Mouse (Mus musculus) midbrain, embryonic 13.5 days (tissue): ENCODE results near the gene Dgkh. TPM values are rescaled to one million over a fixed set of nuclear protein-coding genes. Genes with fewer than 3 reads are reported as not detected.
A peak's percentile ranks its signal among the peaks of the same experiment; 100 is the strongest.

ENCODE experiments used
- ATAC-seq: fragments of 200-750 bp; cut with Nextera tagmentation; 2 replicates; pipeline ENCODE4 v1.8.0; 2017; ENCODE audit warnings: mild to moderate bottlenecking, moderate TSS enrichment, moderate library complexity
- H3K27ac ChIP-seq: fragments of 300-500 bp; sonication (generic); 2 replicates; pipeline ENCODE4 v1.5.1; 2015; ENCODE audit warnings: inconsistent platforms, mild to moderate bottlenecking, moderate library complexity
- H3K27me3 ChIP-seq: fragments of 300-500 bp; sonication (generic); 2 replicates; pipeline ENCODE4 v1.6.1; 2015; ENCODE audit warnings: mild to moderate bottlenecking, inconsistent platforms
- H3K36me3 ChIP-seq: fragments of 300-500 bp; sonication (generic); 2 replicates; pipeline ENCODE4 v1.6.1; 2015; ENCODE audit warnings: mild to moderate bottlenecking, inconsistent platforms
- H3K4me1 ChIP-seq: fragments of 300-500 bp; sonication (generic); replicated peaks from 2 replicates; pipeline ENCODE4 v1.6.1; 2015; ENCODE audit warnings: inconsistent platforms
- H3K4me2 ChIP-seq: fragments of 300-500 bp; sonication (generic); replicated peaks from 2 replicates; pipeline ENCODE4 v1.6.1; 2015; ENCODE audit warnings: moderate library complexity, mild to moderate bottlenecking, inconsistent platforms
- H3K4me3 ChIP-seq: fragments of 300-500 bp; sonication (generic); replicated peaks from 2 replicates; pipeline ENCODE4 v1.5.1; 2015; ENCODE audit warnings: mild to moderate bottlenecking, inconsistent platforms
- H3K9ac ChIP-seq: fragments of 300-500 bp; sonication (generic); replicated peaks from 2 replicates; pipeline ENCODE4 v1.6.1; 2015; ENCODE audit warnings: mild to moderate bottlenecking, inconsistent platforms
- H3K9me3 ChIP-seq: fragments of 300-500 bp; sonication (generic); 2 replicates; pipeline ENCODE4 v1.6.1; 2016; ENCODE audit warnings: mild to moderate bottlenecking, inconsistent platforms
- WGBS: fragments of 180-500 bp; shearing (Covaris S2); methylation state at CpG from one replicate; pipeline ENCODE4 v1.1.7; 2015; 5-methylcytosine and 5-hydroxymethylcytosine counted together
- polyA plus RNA-seq: library from polyadenylated mRNA; unstranded; fragments of >200 nt; fragmentation: Nextera tagmentation; extraction: Ambion mirVana; gene quantifications from 2 replicates; pipeline ENCODE4 v1.2.1, GENCODE M21; 2015

Dgkh gene
- polyA plus RNA-seq, 1 experiment from 2014 or later, result 1.5 TPM

- 87% methylated on average over 5 of the region's 5 CpGs for WGBS
- Histone ChIP-seq H3K9ac (no peak overlapping the region), H3K4me3 (no peak overlapping the region), H3K4me1 (peaks cover 4% of the 10 kb centered on the region; the same call in 1 of the 2 replicates), H3K36me3 (no peaks in the 10 kb centered on the region), H3K4me2 (no peak overlapping the region), H3K27me3 (no peaks in the 10 kb centered on the region), H3K27ac (no peak overlapping the region), H3K9me3 (no peaks in the 10 kb centered on the region)
- no peak for ATAC-seq
Measured at GRCm38 (mm10) chr14:78639691-78640090, 92.9 kb downstream of the Dgkh start.

DNA sequence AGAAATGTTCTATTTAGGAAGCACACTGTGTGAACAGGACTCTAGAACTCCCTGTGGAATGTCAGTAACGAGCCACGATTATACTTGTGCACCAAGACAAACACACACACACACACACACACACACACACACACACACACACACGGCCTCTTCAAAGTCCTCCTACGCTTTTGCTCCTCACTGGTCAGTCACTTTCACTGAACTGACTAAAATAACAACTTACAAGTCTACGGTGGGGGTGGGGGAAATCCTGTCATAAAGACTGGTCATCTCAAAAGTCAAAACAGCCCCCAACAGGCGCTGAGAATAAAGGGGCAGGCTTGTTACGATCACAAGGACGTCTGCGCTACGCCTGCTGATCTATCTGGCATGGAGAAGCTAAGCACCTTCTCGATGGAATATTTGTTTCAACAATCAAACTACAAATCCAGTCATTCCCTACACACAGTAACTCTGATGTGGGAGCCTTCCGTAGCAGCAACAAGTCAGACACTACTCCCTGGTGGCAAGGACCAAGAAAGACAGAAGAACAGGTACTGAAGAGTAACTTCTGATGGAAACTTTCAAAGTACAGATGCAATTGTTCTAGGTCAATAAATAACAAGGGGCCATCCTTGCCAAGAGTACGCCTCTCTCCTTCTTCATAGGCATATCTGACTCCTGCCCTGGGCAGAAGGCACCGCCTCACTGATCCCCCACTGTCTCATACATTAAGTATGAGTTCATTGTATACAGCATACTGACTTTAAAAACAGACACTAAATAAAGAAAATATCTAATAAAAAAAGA is 96.8 kb downstream of the Dgkh start:
- Histone ChIP-seq H3K4me3 (no peak overlapping the region), H3K27ac (no peak overlapping the region), H3K4me2 (no peak overlapping the region), H3K36me3 (no peaks in the 10 kb centered on the region), H3K27me3 (no peaks in the 10 kb centered on the region), H3K9ac (no peak overlapping the region), H3K9me3 (no peaks in the 10 kb centered on the region), H3K4me1 (peaks cover 4% of the 10 kb centered on the region; the same call in 1 of the 2 replicates)
- no peak for ATAC-seq
- 83% methylated on average over 14 of the region's 14 CpGs for WGBS

DNA sequence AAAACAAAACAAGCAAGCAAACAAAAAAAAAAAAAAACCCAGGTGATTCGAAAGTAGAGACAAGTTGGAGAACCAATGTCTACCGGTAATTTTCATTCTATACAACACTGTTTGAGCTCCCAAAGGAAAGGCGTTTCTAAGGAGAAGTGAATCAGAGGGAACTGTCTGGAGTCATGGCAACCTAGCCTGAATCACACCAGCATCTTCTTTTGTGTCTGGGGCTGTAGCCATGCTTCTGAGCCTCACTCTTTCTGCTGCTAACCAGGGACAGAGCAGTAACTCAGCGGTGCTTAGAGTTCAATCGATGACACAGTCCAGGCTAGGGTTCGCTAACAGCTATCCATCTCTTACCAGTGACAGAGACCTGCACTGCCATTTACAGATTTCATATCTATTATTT is 99.8 kb downstream of the Dgkh start:
- H3K27me3 ChIP-seq, result no peaks in the 10 kb centered on the region
- no peak overlapping the region for H3K4me2 ChIP-seq
- WGBS, result 67% methylated on average over 6 of the region's 6 CpGs
- no peak overlapping the region for H3K4me3 ChIP-seq
- no peaks in the 10 kb centered on the region for H3K36me3 ChIP-seq
- 0 out of 2 replicates have a peak, but pooled peaks have one; percentile 30 for ATAC-seq
- H3K4me1 ChIP-seq, result peaks cover 4% of the 10 kb centered on the region; the same call in 1 of the 2 replicates
- H3K27ac ChIP-seq, result no peak overlapping the region
- H3K9me3 ChIP-seq, result no peaks in the 10 kb centered on the region
- H3K9ac ChIP-seq, result no peak overlapping the region

DNA sequence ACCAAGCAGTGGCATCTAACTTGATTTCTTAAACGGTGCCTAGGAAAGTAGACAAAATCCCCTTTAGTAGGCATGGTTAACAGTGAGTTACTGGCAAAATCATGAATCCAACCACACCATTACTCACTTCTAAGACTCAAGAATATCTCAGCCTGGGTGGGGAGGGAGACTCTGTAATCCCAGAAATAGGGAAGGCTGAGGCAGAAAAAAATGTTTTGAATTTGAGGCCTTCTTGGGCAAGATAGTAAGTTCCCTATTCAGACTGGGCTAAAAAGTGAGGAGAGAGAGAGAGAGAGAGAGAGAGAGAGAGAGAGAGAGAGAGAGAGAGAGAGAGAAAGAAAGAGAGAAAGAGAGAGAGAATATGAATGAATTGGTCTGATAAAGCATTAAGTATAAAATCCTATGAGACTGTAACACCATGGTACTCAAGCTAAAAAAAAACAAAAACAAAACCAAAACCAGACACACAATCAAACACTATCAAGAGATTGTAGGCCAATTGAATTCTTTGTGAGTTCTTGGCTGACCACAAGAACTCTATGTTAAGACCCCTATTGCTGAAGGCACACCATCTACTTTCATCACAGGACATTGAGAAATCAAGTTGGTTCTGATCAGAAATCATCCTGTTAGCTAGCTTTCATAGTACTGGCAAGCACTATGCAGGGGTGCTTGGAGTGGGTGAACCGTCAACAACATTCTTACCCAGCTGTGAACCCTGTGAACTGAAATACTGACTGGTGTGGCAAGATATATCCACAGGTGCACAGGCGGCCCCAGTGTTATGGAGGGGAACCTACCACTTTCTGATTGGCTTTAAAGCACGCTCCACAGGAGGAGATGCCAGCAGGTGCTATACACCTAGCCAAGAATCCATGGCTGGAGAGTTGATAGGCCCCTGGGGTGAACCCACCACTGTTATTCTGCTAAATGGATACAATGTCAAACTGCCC is 101.4 kb downstream of the Dgkh start:
- no peak overlapping the region for H3K9ac ChIP-seq
- H3K36me3 ChIP-seq, result no peaks in the 10 kb centered on the region
- ATAC-seq, result no peak
- H3K27me3 ChIP-seq, result no peaks in the 10 kb centered on the region
- no peak overlapping the region for H3K4me2 ChIP-seq
- no peak overlapping the region for H3K27ac ChIP-seq
- no peak overlapping the region for H3K4me3 ChIP-seq
- no peaks in the 10 kb centered on the region for H3K9me3 ChIP-seq
- WGBS, result 94% methylated on average over 4 of the region's 4 CpGs
- no peaks in the 10 kb centered on the region for H3K4me1 ChIP-seq

GRCm38 (mm10) chr14:78627516-78628275 is 104.9 kb downstream of the Dgkh start:
- WGBS, result 87% methylated on average over 21 of the region's 21 CpGs
- ATAC-seq, result no peak
- Histone ChIP-seq H3K4me2 (no peak overlapping the region), H3K4me1 (no peaks in the 10 kb centered on the region), H3K27me3 (no peaks in the 10 kb centered on the region), H3K36me3 (0 out of 2 replicates have a peak, but pooled peaks cover 5% of the 10 kb centered on the region), H3K9me3 (no peaks in the 10 kb centered on the region), H3K9ac (no peak overlapping the region), H3K4me3 (no peak overlapping the region), H3K27ac (no peak overlapping the region)

GRCm38 (mm10) chr14:78618883-78619295 is 113.7 kb downstream of the Dgkh start:
- H3K4me2 ChIP-seq, result no peak overlapping the region
- H3K27ac ChIP-seq, result no peak overlapping the region
- no peak overlapping the region for H3K4me3 ChIP-seq
- H3K9ac ChIP-seq, result no peak overlapping the region
- H3K36me3 ChIP-seq, result peaks cover 8% of the 10 kb centered on the region; the same call in 1 of the 2 replicates
- H3K27me3 ChIP-seq, result no peaks in the 10 kb centered on the region
- no peaks in the 10 kb centered on the region for H3K9me3 ChIP-seq
- no peak for ATAC-seq
- WGBS, result 69% methylated on average over 9 of the region's 9 CpGs
- H3K4me1 ChIP-seq, result no peaks in the 10 kb centered on the region

DNA sequence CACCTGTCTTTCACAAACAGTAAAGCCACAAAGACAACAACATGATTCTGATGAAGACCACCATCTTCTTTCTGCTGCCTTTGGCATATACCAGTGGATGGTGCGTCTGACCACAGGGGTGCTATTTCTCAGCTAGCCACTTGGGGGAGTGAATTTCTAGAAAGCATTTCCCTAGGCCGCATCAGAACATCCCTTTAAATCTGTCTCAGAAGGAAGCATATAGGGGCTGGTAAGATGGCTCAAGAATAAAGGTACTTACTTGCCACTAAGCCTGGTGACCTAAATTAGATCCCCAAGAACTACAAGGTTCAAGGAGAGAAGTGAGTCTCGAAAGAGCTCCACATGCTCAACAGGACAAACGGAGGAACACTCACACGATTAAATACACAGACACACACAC is 119.0 kb downstream of the Dgkh start:
- Histone ChIP-seq H3K9ac (no peak overlapping the region), H3K27ac (no peak overlapping the region), H3K4me3 (no peak overlapping the region), H3K27me3 (no peaks in the 10 kb centered on the region), H3K4me2 (no peak overlapping the region), H3K9me3 (no peaks in the 10 kb centered on the region), H3K4me1 (0 out of 2 replicates have a peak, but pooled peaks cover 3% of the 10 kb centered on the region), H3K36me3 (no peaks in the 10 kb centered on the region)
- WGBS, result 80% methylated on average over 5 of the region's 5 CpGs
- ATAC-seq, result no peak

GRCm38 (mm10) chr14:78612111-78612788 is 120.3 kb downstream of the Dgkh start:
- WGBS, result 70% methylated on average over 9 of the region's 9 CpGs
- H3K4me3 ChIP-seq, result no peak overlapping the region
- no peak for ATAC-seq
- H3K36me3 ChIP-seq, result no peaks in the 10 kb centered on the region
- H3K27me3 ChIP-seq, result no peaks in the 10 kb centered on the region
- no peak overlapping the region for H3K4me2 ChIP-seq
- no peak overlapping the region for H3K9ac ChIP-seq
- no peaks in the 10 kb centered on the region for H3K9me3 ChIP-seq
- 0 out of 2 replicates have a peak, but pooled peaks cover 3% of the 10 kb centered on the region for H3K4me1 ChIP-seq
- no peak overlapping the region for H3K27ac ChIP-seq

GRCm38 (mm10) chr14:78594916-78595315 is 137.7 kb downstream of the Dgkh start:
- no peaks in the 10 kb centered on the region for H3K27me3 ChIP-seq
- no peak for ATAC-seq
- H3K36me3 ChIP-seq, result peaks cover 17% of the 10 kb centered on the region; the same call in 1 of the 2 replicates
- no peak overlapping the region for H3K4me3 ChIP-seq
- no peaks in the 10 kb centered on the region for H3K9me3 ChIP-seq
- WGBS, result 92% methylated on average over 6 of the region's 6 CpGs
- no peak overlapping the region for H3K4me2 ChIP-seq
- no peak overlapping the region for H3K9ac ChIP-seq
- no peak overlapping the region for H3K27ac ChIP-seq
- H3K4me1 ChIP-seq, result no peaks in the 10 kb centered on the region

DNA sequence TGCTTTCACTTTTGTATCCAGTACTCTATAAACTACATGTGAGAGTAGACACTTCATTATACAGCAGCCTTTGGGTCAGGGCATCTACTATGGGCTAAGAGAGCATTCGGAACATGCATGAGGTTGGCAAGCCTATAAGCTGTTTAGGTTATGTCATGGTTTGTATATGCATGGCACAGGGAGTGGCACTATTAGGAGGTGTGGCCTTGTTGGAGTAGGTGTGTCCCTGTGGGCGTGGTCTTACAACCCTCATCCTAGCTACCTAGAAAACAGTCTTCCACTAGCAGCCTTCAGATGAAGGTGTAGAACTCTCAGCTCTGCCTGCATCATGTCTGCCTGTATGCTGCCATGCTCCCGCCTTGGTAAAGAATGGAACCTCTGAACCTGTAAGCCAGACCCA is 139.6 kb downstream of the Dgkh start:
- no peak overlapping the region for H3K27ac ChIP-seq
- WGBS, result 92% methylated on average over 3 of the region's 3 CpGs
- H3K9ac ChIP-seq, result no peak overlapping the region
- no peak for ATAC-seq
- H3K4me2 ChIP-seq, result no peak overlapping the region
- no peak overlapping the region for H3K4me3 ChIP-seq
- 0 out of 2 replicates have a peak, but pooled peaks cover 17% of the 10 kb centered on the region for H3K36me3 ChIP-seq
- no peaks in the 10 kb centered on the region for H3K4me1 ChIP-seq
- no peaks in the 10 kb centered on the region for H3K27me3 ChIP-seq
- H3K9me3 ChIP-seq, result no peaks in the 10 kb centered on the region

GRCm38 (mm10) chr14:78590335-78590734 is 142.2 kb downstream of the Dgkh start:
- Histone ChIP-seq H3K27me3 (no peaks in the 10 kb centered on the region), H3K4me2 (no peak overlapping the region), H3K36me3 (peaks cover 20% of the 10 kb centered on the region), H3K4me1 (no peaks in the 10 kb centered on the region), H3K9me3 (no peaks in the 10 kb centered on the region), H3K4me3 (no peak overlapping the region), H3K9ac (no peak overlapping the region), H3K27ac (no peak overlapping the region)
- WGBS, result 4% methylated on average over 2 of the region's 2 CpGs
- ATAC-seq, result peak; percentile 43
